Mouse (Mus musculus): ENCODE results near the gene Noxo1. TPM values are rescaled to one million over a fixed set of nuclear protein-coding genes. Genes with fewer than 3 reads are reported as not detected.
"Not testable (repeated sequence)": the region's sequence is repeated elsewhere in the genome, so short reads cannot be mapped to it uniquely, and the experiment has no call there.

Gene Noxo1
- polyA plus RNA-seq, 1 experiment from 2014 or later, result 0.97 TPM

DNA sequence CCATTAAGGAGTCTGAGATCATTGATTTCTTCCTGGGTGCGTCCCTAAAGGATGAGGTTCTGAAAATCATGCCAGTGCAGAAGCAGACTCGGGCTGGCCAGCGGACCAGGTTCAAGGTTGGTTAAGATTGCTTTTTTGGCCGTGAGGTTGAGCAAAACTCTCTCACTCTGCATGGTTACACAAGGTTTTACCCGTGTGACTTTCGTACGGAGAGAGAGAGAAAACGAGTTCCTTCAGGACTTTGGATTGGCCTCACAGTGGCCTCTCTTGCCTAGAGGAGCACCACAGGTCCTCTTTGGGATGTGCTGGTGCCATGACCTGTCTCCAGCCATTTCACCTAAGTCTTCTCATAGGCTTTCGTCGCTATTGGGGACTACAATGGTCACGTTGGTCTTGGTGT lies 24.6 kb downstream of the Noxo1 start:
- ATAC-seq (ENCODE audit: low FRiP score); H3K27ac ChIP-seq (ENCODE audit: low read depth, low read length); H3K9me3 ChIP-seq (ENCODE audit: control insufficient read depth, low read length); H3K27me3 ChIP-seq (ENCODE audit: control insufficient read depth, insufficient read depth, low read length): not testable (repeated sequence)
- Histone ChIP-seq H3K4me2 (peak overlapping the region; percentile 88), H3K9ac (ENCODE audit: low read length) (peak overlapping the region; percentile 82), H3K36me3 (ENCODE audit: control insufficient read depth, insufficient read depth, low read length) (peaks cover 11% of the 10 kb centered on the region), H3K4me1 (ENCODE audit: control insufficient read depth, insufficient read depth, low read length) (peaks cover 15% of the 10 kb centered on the region), H3K4me3 (ENCODE audit: low read depth, low read length) (peak overlapping the region; percentile 88)
- DNase-seq (ENCODE audit: low spot score, missing footprints), result peak; percentile 86
- 2% methylated on average over 11 of the region's 11 CpGs for whole genome bisulfite sequencing

GRCm38 (mm10) chr17:24721383-24721955 lies 25.4 kb downstream of the Noxo1 start:
- Histone ChIP-seq H3K4me3 (ENCODE audit: low read depth, low read length) (peak overlapping the region; percentile 88), H3K4me1 (ENCODE audit: control insufficient read depth, insufficient read depth, low read length) (peaks cover 15% of the 10 kb centered on the region), H3K36me3 (ENCODE audit: control insufficient read depth, insufficient read depth, low read length) (peaks cover 11% of the 10 kb centered on the region), H3K9ac (ENCODE audit: low read length) (peak overlapping the region; percentile 47), H3K4me2 (peak overlapping the region; percentile 88)
- not testable (repeated sequence) for H3K27me3 ChIP-seq (ENCODE audit: control insufficient read depth, insufficient read depth, low read length); ATAC-seq (ENCODE audit: low FRiP score); H3K27ac ChIP-seq (ENCODE audit: low read depth, low read length); H3K9me3 ChIP-seq (ENCODE audit: control insufficient read depth, low read length)
- DNase-seq (ENCODE audit: low spot score, missing footprints), result peak; percentile 83
- 76% methylated on average over 7 of the region's 7 CpGs for WGBS

GRCm38 (mm10) chr17:24722220-24722924 lies 26.3 kb downstream of the Noxo1 start:
- Histone ChIP-seq H3K36me3 (ENCODE audit: control insufficient read depth, insufficient read depth, low read length) (peaks cover 11% of the 10 kb centered on the region), H3K9ac (ENCODE audit: low read length) (no peak overlapping the region; the same call in 1 of the 2 replicates), H3K4me3 (ENCODE audit: low read depth, low read length) (0 out of 2 replicates have a peak overlapping the region, but pooled peaks have one; percentile 3), H3K4me2 (no peak overlapping the region; the same call in 1 of the 2 replicates), H3K4me1 (ENCODE audit: control insufficient read depth, insufficient read depth, low read length) (peaks cover 15% of the 10 kb centered on the region), H3K27ac (ENCODE audit: low read depth, low read length) (no peak overlapping the region), H3K9me3 (ENCODE audit: control insufficient read depth, low read length) (no peaks in the 10 kb centered on the region), H3K27me3 (ENCODE audit: control insufficient read depth, insufficient read depth, low read length) (no peaks in the 10 kb centered on the region)
- peak; percentile 89 for DNase-seq (ENCODE audit: low spot score, missing footprints)
- no peak for ATAC-seq (ENCODE audit: low FRiP score)
- WGBS, result 40% methylated on average over 13 of the region's 13 CpGs

- Histone ChIP-seq H3K9ac (ENCODE audit: low read length) (peak overlapping the region; percentile 74), H3K4me1 (ENCODE audit: control insufficient read depth, insufficient read depth, low read length) (peaks cover 15% of the 10 kb centered on the region), H3K4me3 (ENCODE audit: low read depth, low read length) (peak overlapping the region; percentile 50), H3K4me2 (peak overlapping the region; percentile 74), H3K27me3 (ENCODE audit: control insufficient read depth, insufficient read depth, low read length) (no peaks in the 10 kb centered on the region), H3K36me3 (ENCODE audit: control insufficient read depth, insufficient read depth, low read length) (peaks cover 11% of the 10 kb centered on the region), H3K27ac (ENCODE audit: low read depth, low read length) (no peak overlapping the region), H3K9me3 (ENCODE audit: control insufficient read depth, low read length) (no peaks in the 10 kb centered on the region)
- ATAC-seq (ENCODE audit: low FRiP score), result no peak
- 4% methylated on average over 12 of the region's 12 CpGs for WGBS
- peak; percentile 91 for DNase-seq (ENCODE audit: low spot score, missing footprints)
Measured at GRCm38 (mm10) chr17:24723122-24723880, 27.3 kb downstream of the Noxo1 start.

GRCm38 (mm10) chr17:24723881-24724180 lies 27.8 kb downstream of the Noxo1 start:
- Histone ChIP-seq H3K27me3 (ENCODE audit: control insufficient read depth, insufficient read depth, low read length) (no peaks in the 10 kb centered on the region), H3K9me3 (ENCODE audit: control insufficient read depth, low read length) (no peaks in the 10 kb centered on the region), H3K4me3 (ENCODE audit: low read depth, low read length) (peak overlapping the region; percentile 50), H3K27ac (ENCODE audit: low read depth, low read length) (peak overlapping the region; percentile 33), H3K4me2 (peak overlapping the region; percentile 74), H3K4me1 (ENCODE audit: control insufficient read depth, insufficient read depth, low read length) (peaks cover 15% of the 10 kb centered on the region), H3K36me3 (ENCODE audit: control insufficient read depth, insufficient read depth, low read length) (peaks cover 11% of the 10 kb centered on the region), H3K9ac (ENCODE audit: low read length) (peak overlapping the region; percentile 74)
- DNase-seq (ENCODE audit: low spot score, missing footprints) (no peak), ATAC-seq (ENCODE audit: low FRiP score) (no peak)
- WGBS, result 0% methylated on average over 15 of the region's 15 CpGs

DNA sequence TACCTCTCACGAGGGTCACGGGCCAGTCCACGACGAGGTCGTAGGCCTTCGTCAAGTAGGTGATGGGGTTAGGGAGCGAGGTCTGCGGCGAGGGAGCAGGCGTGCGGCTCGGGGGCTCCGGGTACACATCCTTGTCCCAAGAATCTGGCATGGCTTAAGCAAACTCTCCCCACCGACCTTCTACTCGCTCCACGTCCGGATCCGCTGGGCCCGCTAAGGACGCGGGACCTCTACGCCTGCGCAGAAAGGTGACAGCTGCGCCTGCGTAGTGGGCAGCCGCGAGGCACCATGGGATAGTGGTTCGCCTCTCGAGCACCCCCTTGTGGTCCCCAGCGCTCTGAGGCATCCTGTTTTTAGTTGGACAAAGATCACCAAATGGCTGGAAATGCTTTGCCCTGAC lies 28.1 kb downstream of the Noxo1 start, which contains the start of gene Ndufb10:
Gene Ndufb10, minus strand, starts transcription at position 295 of the 400 bp plus-strand sequence.
- peak within 1 kb of the TSS; percentile 74 for H3K4me2 ChIP-seq
- no peaks in the 10 kb centered on the region for H3K9me3 ChIP-seq (ENCODE audit: control insufficient read depth, low read length)
- H3K9ac ChIP-seq (ENCODE audit: low read length), result peak within 1 kb of the TSS; percentile 74
- peak within 1 kb of the TSS; percentile 50 for H3K4me3 ChIP-seq (ENCODE audit: low read depth, low read length)
- H3K36me3 ChIP-seq (ENCODE audit: control insufficient read depth, insufficient read depth, low read length), result peaks cover 11% of the 10 kb centered on the region
- peak within 1 kb of the TSS; percentile 40 for H3K27ac ChIP-seq (ENCODE audit: low read depth, low read length)
- DNase-seq (ENCODE audit: low spot score, missing footprints) (peak; percentile 100), ATAC-seq (ENCODE audit: low FRiP score) (peak; percentile 81)
- H3K4me1 ChIP-seq (ENCODE audit: control insufficient read depth, insufficient read depth, low read length), result peaks cover 15% of the 10 kb centered on the region
- WGBS, result under 1% methylated on average over 30 of the region's 30 CpGs
- H3K27me3 ChIP-seq (ENCODE audit: control insufficient read depth, insufficient read depth, low read length), result no peaks in the 10 kb centered on the region

- no peak for ATAC-seq (ENCODE audit: low FRiP score)
- H3K4me1 ChIP-seq (ENCODE audit: control insufficient read depth, insufficient read depth, low read length), result peaks cover 15% of the 10 kb centered on the region
- peaks cover 11% of the 10 kb centered on the region for H3K36me3 ChIP-seq (ENCODE audit: control insufficient read depth, insufficient read depth, low read length)
- no peak overlapping the region for H3K27ac ChIP-seq (ENCODE audit: low read depth, low read length)
- H3K4me2 ChIP-seq, result no peak overlapping the region
- no peak overlapping the region for H3K4me3 ChIP-seq (ENCODE audit: low read depth, low read length)
- H3K9ac ChIP-seq (ENCODE audit: low read length), result no peak overlapping the region
- no peaks in the 10 kb centered on the region for H3K27me3 ChIP-seq (ENCODE audit: control insufficient read depth, insufficient read depth, low read length)
- peak; percentile 67 for DNase-seq (ENCODE audit: low spot score, missing footprints)
- WGBS, result 81% methylated on average over 3 of the region's 3 CpGs
- H3K9me3 ChIP-seq (ENCODE audit: control insufficient read depth, low read length), result no peaks in the 10 kb centered on the region
Measured at GRCm38 (mm10) chr17:24725637-24726390, 29.8 kb downstream of the Noxo1 start.

DNA sequence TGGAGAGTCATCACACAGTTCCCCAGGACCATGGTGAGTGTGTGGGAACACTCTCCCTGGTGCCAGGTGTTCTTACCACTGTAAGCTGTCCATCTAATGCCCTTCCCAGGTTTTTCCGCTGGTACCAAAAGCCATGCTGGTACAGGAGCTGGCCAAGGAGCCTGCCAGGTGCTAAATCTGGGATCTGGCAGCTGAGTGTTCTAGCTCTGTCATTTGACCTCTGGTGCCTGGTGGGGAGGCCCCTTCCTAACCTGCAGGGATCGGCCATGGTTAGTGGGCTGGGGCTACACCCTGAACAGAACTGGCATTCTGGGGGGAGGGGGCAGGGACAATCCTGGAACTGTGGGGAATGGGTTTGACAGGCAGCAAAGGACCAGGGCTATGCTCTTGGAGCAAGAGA lies 31.6 kb downstream of the Noxo1 start, which contains the start of gene Rpl3l:
Gene Rpl3l, plus strand, starts transcription at position 203 of the 400 bp plus-strand sequence.
- H3K4me2 ChIP-seq, result no peak within 1 kb of the TSS
- no peaks in the 10 kb centered on the region for H3K9me3 ChIP-seq (ENCODE audit: control insufficient read depth, low read length)
- H3K36me3 ChIP-seq (ENCODE audit: control insufficient read depth, insufficient read depth, low read length), result no peaks in the 10 kb centered on the region; the same call in 1 of the 2 replicates
- H3K9ac ChIP-seq (ENCODE audit: low read length), result no peak within 1 kb of the TSS
- no peak for DNase-seq (ENCODE audit: low spot score, missing footprints)
- no peak within 1 kb of the TSS for H3K27ac ChIP-seq (ENCODE audit: low read depth, low read length)
- ATAC-seq (ENCODE audit: low FRiP score), result no peak
- H3K4me3 ChIP-seq (ENCODE audit: low read depth, low read length), result no peak within 1 kb of the TSS
- WGBS, result 66% methylated on average over 2 of the region's 2 CpGs
- H3K27me3 ChIP-seq (ENCODE audit: control insufficient read depth, insufficient read depth, low read length), result no peaks in the 10 kb centered on the region
- H3K4me1 ChIP-seq (ENCODE audit: control insufficient read depth, insufficient read depth, low read length), result peaks cover 9% of the 10 kb centered on the region
